Mouse (Mus musculus): Measurements from ENCODE around the gene Rnf215.

Rnf215 gene

GRCm38 (mm10) chr11:4190677-4191076 is 55.7 kb downstream of the Rnf215 start:
- DNase-seq (ENCODE audit: low spot score in 2 of 2) = no peak

Data from frontal cortex, postnatal 10 days (tissue).